Mouse (Mus musculus) lung, postnatal 25 days (tissue): ENCODE data around the gene Zfp14.

Experiments used
- DNase-seq: peaks from one replicate; pipeline ENCODE4 v3.0.0; 2022; ENCODE audit warnings: low spot score

Gene Zfp14

GRCm38 (mm10) chr7:30050882-30051548, at the start of gene Zfp14:
Zfp14 (minus strand) TSS chr7:30051380.
- DNase-seq = peak; percentile 92

- DNase-seq = peak; percentile 43
Measured at GRCm38 (mm10) chr7:30099297-30099696, 48.1 kb upstream of the Zfp14 start.

- DNase-seq = no peak
Measured at GRCm38 (mm10) chr7:30095551-30096125, 44.5 kb upstream of the Zfp14 start.

GRCm38 (mm10) chr7:30094646-30095429, 43.7 kb upstream of the Zfp14 start, which contains the start of gene Zfp260:
Zfp260 (plus strand) TSS chr7:30094777.
- DNase-seq = peak; percentile 94

GRCm38 (mm10) chr7:30093918-30094415, 42.8 kb upstream of the Zfp14 start:
- no peak for DNase-seq

- DNase-seq = no peak
Measured at GRCm38 (mm10) chr7:30092666-30093065, 41.5 kb upstream of the Zfp14 start.

GRCm38 (mm10) chr7:30090970-30091585, 39.9 kb upstream of the Zfp14 start:
- peak; percentile 16 for DNase-seq

GRCm38 (mm10) chr7:30090092-30090969, 39.2 kb upstream of the Zfp14 start, which contains the start of the genes Gm26920 and Zfp566:
Gm26920 (minus strand) TSS chr7:30090410.
Zfp566 (minus strand) TSS chr7:30090527.
- peak; percentile 97 for DNase-seq

- no peak for DNase-seq
Measured at GRCm38 (mm10) chr7:30089405-30089804, 38.2 kb upstream of the Zfp14 start.

GRCm38 (mm10) chr7:30086524-30086923, 35.3 kb upstream of the Zfp14 start:
- DNase-seq = no peak

- DNase-seq = peak; percentile 74
Measured at GRCm38 (mm10) chr7:30072146-30073028, 21.2 kb upstream of the Zfp14 start, which contains the start of gene Zfp82. Zfp82 (minus strand) TSS chr7:30072900.

GRCm38 (mm10) chr7:30064622-30065021, 13.4 kb upstream of the Zfp14 start:
- no peak for DNase-seq

- DNase-seq = no peak
Measured at GRCm38 (mm10) chr7:30062478-30062877, 11.3 kb upstream of the Zfp14 start.

GRCm38 (mm10) chr7:30060341-30060740, 9.2 kb upstream of the Zfp14 start:
- no peak for DNase-seq

GRCm38 (mm10) chr7:30053591-30053990, 2.4 kb upstream of the Zfp14 start:
- DNase-seq = no peak

GRCm38 (mm10) chr7:30048126-30048525, 3.1 kb downstream of the Zfp14 start:
- no peak for DNase-seq

GRCm38 (mm10) chr7:30044354-30044753, 6.8 kb downstream of the Zfp14 start:
- DNase-seq = no peak

- no peak for DNase-seq
Measured at GRCm38 (mm10) chr7:30034331-30034730, 16.8 kb downstream of the Zfp14 start.

- no peak for DNase-seq
Measured at GRCm38 (mm10) chr7:30031379-30031778, 19.8 kb downstream of the Zfp14 start.

GRCm38 (mm10) chr7:30030677-30031076, 20.5 kb downstream of the Zfp14 start:
- DNase-seq = no peak
